Mouse (Mus musculus): ENCODE results near the gene Ifnz. TPM values are rescaled to one million over a fixed set of nuclear protein-coding genes. Genes with fewer than 3 reads are reported as not detected.
"Not testable (repeated sequence)": the region's sequence is repeated elsewhere in the genome, so short reads cannot be mapped to it uniquely, and the experiment has no call there.

Gene Ifnz
- polyA plus RNA-seq (2016; fragmentation: Nextera tagmentation; extraction: Ambion mirVana) = 0.15 and 0.33 TPM in 2 replicates

GRCm38 (mm10) chr4:88781831-88782230 is at the start of gene Ifnz:
Gene Ifnz, plus strand, starts transcription at chr4:88782131.
- H3K9ac ChIP-seq; H3K36me3 ChIP-seq; H3K27me3 ChIP-seq (replicated peaks); H3K4me1 ChIP-seq (replicated peaks); ATAC-seq (ENCODE audit: insufficient number of reproducible peaks, low FRiP score); H3K9me3 ChIP-seq (replicated peaks): not testable (repeated sequence)
- H3K4me3 ChIP-seq = peak within 1 kb of the TSS; percentile 31; the same call in 1 of the 2 replicates
- peak within 1 kb of the TSS; percentile 51; the same call in 1 of the 2 replicates for H3K27ac ChIP-seq (ENCODE audit: poor library complexity, severe bottlenecking)
- H3K4me2 ChIP-seq = peak within 1 kb of the TSS; percentile 62
- WGBS = 15% methylated on average over 5 of the region's 7 CpGs

GRCm38 (mm10) chr4:88738480-88738879 is 43.5 kb upstream of the Ifnz start:
- WGBS = 12% methylated on average over 2 of the region's 2 CpGs
- Histone ChIP-seq H3K27me3 (replicated peaks) (no peaks in the 10 kb centered on the region), H3K9me3 (replicated peaks) (no peaks in the 10 kb centered on the region), H3K27ac (ENCODE audit: poor library complexity, severe bottlenecking) (no peak overlapping the region), H3K4me3 (no peak overlapping the region), H3K4me2 (no peak overlapping the region), H3K9ac (no peak overlapping the region), H3K36me3 (no peaks in the 10 kb centered on the region), H3K4me1 (replicated peaks) (0 out of 2 replicates have a peak, but pooled peaks cover 4% of the 10 kb centered on the region)
- no peak for ATAC-seq (ENCODE audit: insufficient number of reproducible peaks, low FRiP score)

GRCm38 (mm10) chr4:88739036-88739435 is 42.9 kb upstream of the Ifnz start:
- WGBS = 88% methylated on average over 6 of the region's 6 CpGs
- Histone ChIP-seq H3K27ac (ENCODE audit: poor library complexity, severe bottlenecking) (no peak overlapping the region), H3K4me3 (no peak overlapping the region)

GRCm38 (mm10) chr4:88741426-88741825 is 40.5 kb upstream of the Ifnz start:
- Histone ChIP-seq H3K4me3 (no peak overlapping the region), H3K9me3 (replicated peaks) (no peaks in the 10 kb centered on the region)
- 74% methylated on average over 4 of the region's 4 CpGs for WGBS

More at GRCm38 (mm10) chr4:88739036-88739435, 42.9 kb upstream of the Ifnz start:
- Histone ChIP-seq H3K4me2 (no peak overlapping the region), H3K36me3 (no peaks in the 10 kb centered on the region), H3K9me3 (replicated peaks) (no peaks in the 10 kb centered on the region), H3K4me1 (replicated peaks) (0 out of 2 replicates have a peak, but pooled peaks cover 4% of the 10 kb centered on the region), H3K9ac (no peak overlapping the region), H3K27me3 (replicated peaks) (no peaks in the 10 kb centered on the region)
- ATAC-seq (ENCODE audit: insufficient number of reproducible peaks, low FRiP score) = no peak

GRCm38 (mm10) chr4:88742771-88743371 is 39.1 kb upstream of the Ifnz start:
- no peak for ATAC-seq (ENCODE audit: insufficient number of reproducible peaks, low FRiP score)
- Histone ChIP-seq H3K27me3 (replicated peaks) (no peaks in the 10 kb centered on the region), H3K4me2 (no peak overlapping the region), H3K27ac (ENCODE audit: poor library complexity, severe bottlenecking) (no peak overlapping the region), H3K9me3 (replicated peaks) (no peaks in the 10 kb centered on the region), H3K4me1 (replicated peaks) (0 out of 2 replicates have a peak, but pooled peaks cover 2% of the 10 kb centered on the region), H3K4me3 (no peak overlapping the region), H3K36me3 (no peaks in the 10 kb centered on the region), H3K9ac (no peak overlapping the region)
- WGBS = 72% methylated on average over 7 of the region's 7 CpGs

More at GRCm38 (mm10) chr4:88741426-88741825, 40.5 kb upstream of the Ifnz start:
- no peak for ATAC-seq (ENCODE audit: insufficient number of reproducible peaks, low FRiP score)
- Histone ChIP-seq H3K27me3 (replicated peaks) (no peaks in the 10 kb centered on the region), H3K36me3 (no peaks in the 10 kb centered on the region), H3K27ac (ENCODE audit: poor library complexity, severe bottlenecking) (no peak overlapping the region), H3K9ac (no peak overlapping the region), H3K4me2 (no peak overlapping the region), H3K4me1 (replicated peaks) (0 out of 2 replicates have a peak, but pooled peaks cover 4% of the 10 kb centered on the region)

- Histone ChIP-seq H3K4me2 (no peak overlapping the region), H3K27ac (ENCODE audit: poor library complexity, severe bottlenecking) (no peak overlapping the region), H3K27me3 (replicated peaks) (peaks cover 3% of the 10 kb centered on the region; the same call in 1 of the 2 replicates), H3K9ac (no peak overlapping the region), H3K4me1 (replicated peaks) (no peaks in the 10 kb centered on the region), H3K9me3 (replicated peaks) (no peaks in the 10 kb centered on the region), H3K36me3 (no peaks in the 10 kb centered on the region), H3K4me3 (no peak overlapping the region)
- WGBS = 68% methylated on average over 3 of the region's 3 CpGs
- ATAC-seq (ENCODE audit: insufficient number of reproducible peaks, low FRiP score) = no peak
Measured at GRCm38 (mm10) chr4:88744207-88744606, 37.7 kb upstream of the Ifnz start.

GRCm38 (mm10) chr4:88749926-88750325 is 32.0 kb upstream of the Ifnz start:
- ATAC-seq (ENCODE audit: insufficient number of reproducible peaks, low FRiP score) = no peak
- no peaks in the 10 kb centered on the region for H3K36me3 ChIP-seq
- peaks cover 3% of the 10 kb centered on the region; the same call in 1 of the 2 replicates for H3K27me3 ChIP-seq (replicated peaks)
- H3K4me1 ChIP-seq (replicated peaks) = no peaks in the 10 kb centered on the region
- H3K27ac ChIP-seq (ENCODE audit: poor library complexity, severe bottlenecking) = no peak overlapping the region
- 53% methylated on average over 6 of the region's 6 CpGs for WGBS
- H3K9me3 ChIP-seq (replicated peaks) = no peaks in the 10 kb centered on the region
- H3K4me2 ChIP-seq = no peak overlapping the region
- H3K9ac ChIP-seq = no peak overlapping the region
- H3K4me3 ChIP-seq = no peak overlapping the region

- not testable (repeated sequence) for H3K9me3 ChIP-seq (replicated peaks); H3K9ac ChIP-seq; ATAC-seq (ENCODE audit: insufficient number of reproducible peaks, low FRiP score); H3K4me1 ChIP-seq (replicated peaks); H3K4me2 ChIP-seq; H3K27me3 ChIP-seq (replicated peaks); H3K27ac ChIP-seq (ENCODE audit: poor library complexity, severe bottlenecking); H3K4me3 ChIP-seq; H3K36me3 ChIP-seq
- WGBS = 56% methylated on average over 15 of the region's 15 CpGs
Measured at GRCm38 (mm10) chr4:88754818-88755340, 27.1 kb upstream of the Ifnz start, which contains the start of gene Gm13271. Gene Gm13271, plus strand, starts transcription at chr4:88754868.

GRCm38 (mm10) chr4:88756581-88757513 is 25.1 kb upstream of the Ifnz start:
- not testable (repeated sequence) for H3K9me3 ChIP-seq (replicated peaks); H3K27me3 ChIP-seq (replicated peaks); H3K36me3 ChIP-seq; ATAC-seq (ENCODE audit: insufficient number of reproducible peaks, low FRiP score); H3K4me1 ChIP-seq (replicated peaks)
- 9% methylated on average over 29 of the region's 31 CpGs for WGBS
- Histone ChIP-seq H3K4me2 (peak overlapping the region; percentile 77), H3K9ac (peak overlapping the region; percentile 85), H3K27ac (ENCODE audit: poor library complexity, severe bottlenecking) (peak overlapping the region; percentile 98), H3K4me3 (peak overlapping the region; percentile 64)

- Histone ChIP-seq H3K4me3 (peak overlapping the region; percentile 64), H3K4me2 (peak overlapping the region; percentile 77), H3K27ac (ENCODE audit: poor library complexity, severe bottlenecking) (peak overlapping the region; percentile 98), H3K9ac (peak overlapping the region; percentile 85)
- not testable (repeated sequence) for H3K4me1 ChIP-seq (replicated peaks); H3K27me3 ChIP-seq (replicated peaks); H3K9me3 ChIP-seq (replicated peaks); H3K36me3 ChIP-seq
- ATAC-seq (ENCODE audit: insufficient number of reproducible peaks, low FRiP score) = peak; percentile 97
- WGBS = under 1% methylated on average over 21 of the region's 21 CpGs
Measured at GRCm38 (mm10) chr4:88757628-88758031, 24.3 kb upstream of the Ifnz start.

- not testable (repeated sequence) for H3K9ac ChIP-seq; H3K9me3 ChIP-seq (replicated peaks); H3K36me3 ChIP-seq; H3K4me2 ChIP-seq; ATAC-seq (ENCODE audit: insufficient number of reproducible peaks, low FRiP score); H3K4me1 ChIP-seq (replicated peaks); H3K27me3 ChIP-seq (replicated peaks); H3K4me3 ChIP-seq; H3K27ac ChIP-seq (ENCODE audit: poor library complexity, severe bottlenecking)
- WGBS = 80% methylated on average over 9 of the region's 9 CpGs
Measured at GRCm38 (mm10) chr4:88758751-88759150, 23.2 kb upstream of the Ifnz start.

Data from heart, embryonic 12.5 days (tissue).